Mouse (Mus musculus) liver, adult 2 months (tissue): ENCODE measurements around the gene Tmem87b. TPM values are rescaled to one million over a fixed set of nuclear protein-coding genes. Genes with fewer than 3 reads are reported as not detected.

Source experiments
- DNase-seq: peaks from one replicate; pipeline ENCODE4 v3.0.0-alpha.2; 2011; ENCODE audit warnings: low read depth, low spot score; ENCODE audit errors: extremely low read depth
- H3K27ac ChIP-seq: fragments of 200-500 bp; replicated peaks from 2 replicates; pipeline ENCODE4 v1.5.1; 2012; ENCODE audit warnings: low read depth, mild to moderate bottlenecking, control low read depth, inconsistent platforms, low read length; ENCODE audit not compliant: insufficient read depth
- H3K27me3 ChIP-seq: fragments of 200-500 bp; 2 replicates; pipeline ENCODE4 v1.6.1; 2012; ENCODE audit warnings: mild to moderate bottlenecking, moderate library complexity, low read length, inconsistent platforms; ENCODE audit not compliant: control insufficient read depth, insufficient read depth
- H3K36me3 ChIP-seq: fragments of 200-500 bp; 2 replicates; pipeline ENCODE4 v1.6.1; 2012; ENCODE audit warnings: low read length, inconsistent platforms; ENCODE audit not compliant: control insufficient read depth, insufficient read depth
- H3K4me1 ChIP-seq: fragments of 200-500 bp; 2 replicates; pipeline ENCODE4 v1.6.1; 2011; ENCODE audit warnings: low read length; ENCODE audit not compliant: control insufficient read depth, insufficient read depth
- H3K4me3 ChIP-seq: fragments of 200-500 bp; 2 replicates; pipeline ENCODE4 v1.5.1; 2011; ENCODE audit warnings: low read depth, mild to moderate bottlenecking, control low read depth, low read length, moderate library complexity; ENCODE audit not compliant: insufficient read depth
- H3K79me2 ChIP-seq: fragments of 200-500 bp; 2 replicates; pipeline ENCODE4 v1.6.1; 2012; ENCODE audit warnings: inconsistent platforms, mild to moderate bottlenecking, low read length, moderate library complexity; ENCODE audit not compliant: control insufficient read depth, insufficient read depth
- H3K9ac ChIP-seq: fragments of 200-500 bp; 2 replicates; pipeline ENCODE4 v1.6.1; 2012; ENCODE audit warnings: low read depth, mild to moderate bottlenecking, control low read depth, inconsistent platforms, low read length
- CTCF ChIP-seq: fragments of 200-500 bp; IDR thresholded peaks from 2 replicates; pipeline ENCODE4 v1.5.1; 2011; ENCODE audit warnings: low read depth, low read length, control low read depth
- POLR2A ChIP-seq: fragments of 200-500 bp; IDR thresholded peaks from 2 replicates; pipeline ENCODE4 v1.6.1; 2011; ENCODE audit warnings: low read length, control low read depth; ENCODE audit not compliant: insufficient read depth; ENCODE audit errors: extremely low read depth
- WGBS: fragments of 180-500 bp; shearing (Covaris S2); methylation state at CpG from one replicate; pipeline ENCODE4 v1.1.7; 2018; 5-methylcytosine and 5-hydroxymethylcytosine counted together
- polyA plus RNA-seq: library from polyadenylated mRNA; depleted of rRNA; stranded (reverse); fragments of >200 nt; gene quantifications from 2 replicates; pipeline ENCODE4 v1.2.3, GENCODE M21; 2012
- total RNA-seq: library from RNA; depleted of rRNA; stranded (reverse); fragments of >200 nt; gene quantifications from 2 replicates; pipeline ENCODE4 v1.2.3, GENCODE M21; 2014

Gene Tmem87b
- total and polyA plus RNA-seq, 2 experiments, result 6.9 to 23.4 TPM

GRCm38 (mm10) chr2:128859861-128860260, 41.9 kb downstream of the Tmem87b start:
- peaks cover 7% of the 10 kb centered on the region for H3K27me3 ChIP-seq
- no peak overlapping the region for H3K9ac ChIP-seq
- no peak for DNase-seq
- H3K36me3 ChIP-seq, result no peaks in the 10 kb centered on the region
- H3K4me3 ChIP-seq, result no peak overlapping the region
- H3K27ac ChIP-seq, result no peak overlapping the region
- H3K4me1 ChIP-seq, result peaks cover 2% of the 10 kb centered on the region; the same call in 1 of the 2 replicates
- no peaks in the 10 kb centered on the region for H3K79me2 ChIP-seq
- WGBS, result 19% methylated on average over 3 of the region's 3 CpGs
- TF ChIP-seq CTCF (no peak), POLR2A (no peak)

- peaks cover 10% of the 10 kb centered on the region for H3K27me3 ChIP-seq
- 92% methylated on average over 9 of the region's 9 CpGs for WGBS
- H3K4me3 ChIP-seq, result peak within 1 kb of the TSS; percentile 53
- no peaks in the 10 kb centered on the region for H3K36me3 ChIP-seq
- DNase-seq, result no peak
- peaks cover 2% of the 10 kb centered on the region; the same call in 1 of the 2 replicates for H3K4me1 ChIP-seq
- TF ChIP-seq CTCF (no peak), POLR2A (no peak)
- no peak within 1 kb of the TSS for H3K27ac ChIP-seq
- no peaks in the 10 kb centered on the region for H3K79me2 ChIP-seq
- H3K9ac ChIP-seq, result peak within 1 kb of the TSS; percentile 50; the same call in 1 of the 2 replicates
Measured at GRCm38 (mm10) chr2:128862636-128863035, 44.7 kb downstream of the Tmem87b start, which contains the start of gene Fbln7. TSS of gene Fbln7 (plus strand) at chr2:128862981.

- Histone ChIP-seq H3K9ac (peak overlapping the region; percentile 50; the same call in 1 of the 2 replicates), H3K36me3 (no peaks in the 10 kb centered on the region), H3K4me1 (peaks cover 2% of the 10 kb centered on the region; the same call in 1 of the 2 replicates), H3K27me3 (peaks cover 10% of the 10 kb centered on the region), H3K27ac (no peak overlapping the region), H3K4me3 (peak overlapping the region; percentile 53), H3K79me2 (no peaks in the 10 kb centered on the region)
- WGBS, result 2% methylated on average over 38 of the region's 38 CpGs
- TF ChIP-seq POLR2A, result no peak
- 0 out of 2 replicates have a peak, but pooled peaks have one; percentile 6 for TF ChIP-seq CTCF
- no peak for DNase-seq
Measured at GRCm38 (mm10) chr2:128863777-128864331, 45.9 kb downstream of the Tmem87b start.

GRCm38 (mm10) chr2:128865061-128865460, 47.1 kb downstream of the Tmem87b start:
- Histone ChIP-seq H3K4me3 (no peak overlapping the region), H3K4me1 (peaks cover 2% of the 10 kb centered on the region; the same call in 1 of the 2 replicates), H3K9ac (no peak overlapping the region), H3K27me3 (peaks cover 10% of the 10 kb centered on the region), H3K79me2 (no peaks in the 10 kb centered on the region), H3K36me3 (no peaks in the 10 kb centered on the region), H3K27ac (no peak overlapping the region)
- DNase-seq, result no peak
- WGBS, result 34% methylated on average over 3 of the region's 3 CpGs
- no peak for TF ChIP-seq POLR2A
- TF ChIP-seq CTCF, result no peak

- no peak overlapping the region for H3K9ac ChIP-seq
- DNase-seq, result no peak
- no peaks in the 10 kb centered on the region for H3K27me3 ChIP-seq
- TF ChIP-seq CTCF (no peak), POLR2A (no peak)
- H3K79me2 ChIP-seq, result no peaks in the 10 kb centered on the region
- H3K4me3 ChIP-seq, result no peak overlapping the region
- no peak overlapping the region for H3K27ac ChIP-seq
- H3K36me3 ChIP-seq, result no peaks in the 10 kb centered on the region
- no peaks in the 10 kb centered on the region for H3K4me1 ChIP-seq
- 70% methylated on average over 8 of the region's 8 CpGs for WGBS
Measured at GRCm38 (mm10) chr2:128871656-128872055, 53.7 kb downstream of the Tmem87b start.

- Histone ChIP-seq H3K4me1 (no peaks in the 10 kb centered on the region), H3K27me3 (no peaks in the 10 kb centered on the region), H3K79me2 (no peaks in the 10 kb centered on the region), H3K4me3 (no peak overlapping the region), H3K36me3 (no peaks in the 10 kb centered on the region), H3K9ac (no peak overlapping the region), H3K27ac (no peak overlapping the region)
- TF ChIP-seq POLR2A, result no peak
- no peak for TF ChIP-seq CTCF
- DNase-seq, result no peak
- WGBS, result 96% methylated on average over 9 of the region's 9 CpGs
Measured at GRCm38 (mm10) chr2:128872256-128872655, 54.3 kb downstream of the Tmem87b start.
